Mouse (Mus musculus) hindbrain, postnatal 0 days (tissue): ENCODE results near the gene Zfp423. TPM values are rescaled to one million over a fixed set of nuclear protein-coding genes. Genes with fewer than 3 reads are reported as not detected.
"Not testable (repeated sequence)": the region's sequence is repeated elsewhere in the genome, so short reads cannot be mapped to it uniquely, and the experiment has no call there.

Experiments used
- ATAC-seq: fragments of 200-750 bp; cut with Nextera tagmentation; 2 replicates; pipeline ENCODE4 v1.8.0; 2017; ENCODE audit warnings: mild to moderate bottlenecking, moderate TSS enrichment, moderate library complexity
- DNase-seq: peaks from one replicate; pipeline ENCODE4 v3.0.0-alpha.2; 2015; ENCODE audit warnings: low spot score
- H3K27ac ChIP-seq: fragments of 300-500 bp; sonication (generic); 2 replicates; pipeline ENCODE4 v1.5.1; 2014; ENCODE audit warnings: mild to moderate bottlenecking
- H3K27me3 ChIP-seq: fragments of 300-500 bp; sonication (generic); 2 replicates; pipeline ENCODE4 v1.6.1; 2014; ENCODE audit warnings: low read length, mixed read lengths; ENCODE audit not compliant: insufficient read depth
- H3K36me3 ChIP-seq: fragments of 300-500 bp; sonication (generic); 2 replicates; pipeline ENCODE4 v1.6.1; 2014; ENCODE audit warnings: low read length, mixed read lengths; ENCODE audit not compliant: insufficient read depth
- H3K4me1 ChIP-seq: fragments of 300-500 bp; sonication (generic); 2 replicates; pipeline ENCODE4 v1.6.1; 2014; ENCODE audit warnings: antibody characterized with exemption, low read length, mixed read lengths; ENCODE audit not compliant: insufficient read depth
- H3K4me2 ChIP-seq: fragments of 300-500 bp; sonication (generic); 2 replicates; pipeline ENCODE4 v1.6.1; 2014; ENCODE audit warnings: low read depth, mild to moderate bottlenecking, low read length, moderate library complexity, mixed read lengths
- H3K4me3 ChIP-seq: fragments of 300-500 bp; sonication (generic); 2 replicates; pipeline ENCODE4 v1.5.1; 2014; ENCODE audit warnings: low read length
- H3K9ac ChIP-seq: fragments of 300-500 bp; sonication (generic); replicated peaks from 2 replicates; pipeline ENCODE4 v1.6.1; 2014; ENCODE audit warnings: mild to moderate bottlenecking, low read length, moderate library complexity, mixed read lengths
- H3K9me3 ChIP-seq: fragments of 300-500 bp; sonication (generic); 2 replicates; pipeline ENCODE4 v1.6.1; 2016; ENCODE audit warnings: low read length, mixed read lengths
- CTCF ChIP-seq: IDR thresholded peaks from 2 replicates; pipeline ENCODE4 v1.5.1; 2016; ENCODE audit warnings: antibody characterized with exemption, control low read depth, low read depth
- WGBS: fragments of 180-500 bp; shearing (Covaris S2); extraction: QIAGEN DNeasy Blood & Tissue Kit; methylation state at CpG from one replicate; pipeline ENCODE4 v1.1.7; 2014; 5-methylcytosine and 5-hydroxymethylcytosine counted together
- polyA plus RNA-seq: library from polyadenylated mRNA; unstranded; fragments of >200 nt; fragmentation: Nextera tagmentation; extraction: Ambion mirVana; gene quantifications from 2 replicates; pipeline ENCODE4 v1.2.1, GENCODE M21; 2015
- total RNA-seq: library from RNA; depleted of rRNA; stranded (reverse); fragments of >200 nt; gene quantifications from 2 replicates; pipeline ENCODE4 v1.2.3, GENCODE M21; 2014

The Zfp423 gene
- total and polyA plus RNA-seq, 2 experiments from 2014 or later = 22.2 to 73.6 TPM

DNA sequence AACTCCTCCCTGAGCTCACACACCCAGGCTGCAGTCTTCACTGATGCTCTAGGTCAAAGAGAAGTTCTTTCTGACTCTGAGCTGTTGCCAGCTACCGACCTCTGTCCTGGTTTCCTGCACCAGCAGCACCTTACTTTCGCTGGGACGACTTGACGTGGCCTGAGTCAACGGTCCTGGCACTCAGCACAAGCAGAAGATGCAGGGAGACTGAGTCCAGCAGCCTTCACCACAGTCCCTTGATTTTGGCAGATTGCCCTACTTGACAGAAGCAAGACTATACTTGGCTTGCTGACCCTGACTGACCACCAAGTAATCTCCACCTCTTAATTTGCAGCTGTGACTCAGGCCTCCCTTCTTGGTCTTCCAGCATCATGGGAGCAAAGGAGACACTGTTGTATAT is 110.6 kb downstream of the Zfp423 start:
- H3K9me3 ChIP-seq = no peaks in the 10 kb centered on the region
- TF ChIP-seq CTCF = no peak
- 82% methylated on average over 5 of the region's 5 CpGs for WGBS
- ATAC-seq (no peak), DNase-seq (no peak)
- no peak overlapping the region for H3K9ac ChIP-seq
- H3K4me3 ChIP-seq = no peak overlapping the region
- peaks cover 13% of the 10 kb centered on the region for H3K4me1 ChIP-seq
- H3K27ac ChIP-seq = no peak overlapping the region
- H3K4me2 ChIP-seq = no peak overlapping the region
- no peaks in the 10 kb centered on the region for H3K36me3 ChIP-seq
- no peaks in the 10 kb centered on the region for H3K27me3 ChIP-seq

DNA sequence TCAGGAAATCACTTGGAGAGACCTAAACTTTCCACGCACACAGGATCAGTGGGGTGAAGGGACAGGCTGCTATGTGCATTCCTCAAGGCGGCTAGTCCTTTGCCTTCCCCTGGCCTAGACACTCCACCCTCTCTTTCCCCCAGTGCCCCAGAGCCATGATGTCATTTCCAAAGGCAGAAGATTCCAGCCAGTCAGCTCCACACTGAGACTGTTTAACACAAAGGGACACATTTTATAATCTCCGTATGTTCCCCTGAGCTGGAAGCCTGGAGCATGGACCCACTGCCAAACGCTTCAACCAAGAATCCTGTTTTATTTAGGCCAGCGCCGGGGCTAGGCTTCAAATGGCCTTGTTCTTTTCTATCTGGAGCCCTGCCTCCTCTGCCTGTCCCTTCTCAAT is 111.6 kb downstream of the Zfp423 start:
- no peaks in the 10 kb centered on the region for H3K9me3 ChIP-seq
- no peak overlapping the region for H3K4me3 ChIP-seq
- WGBS = 41% methylated on average over 6 of the region's 6 CpGs
- H3K4me2 ChIP-seq = no peak overlapping the region
- ATAC-seq = peak; percentile 85
- no peak for TF ChIP-seq CTCF
- peak overlapping the region; percentile 2; the same call in 1 of the 2 replicates for H3K27ac ChIP-seq
- H3K36me3 ChIP-seq = no peaks in the 10 kb centered on the region
- no peaks in the 10 kb centered on the region for H3K27me3 ChIP-seq
- peak; percentile 41 for DNase-seq
- 0 out of 2 replicates have a peak overlapping the region, but pooled peaks have one; percentile 4 for H3K9ac ChIP-seq
- peaks cover 13% of the 10 kb centered on the region for H3K4me1 ChIP-seq

DNA sequence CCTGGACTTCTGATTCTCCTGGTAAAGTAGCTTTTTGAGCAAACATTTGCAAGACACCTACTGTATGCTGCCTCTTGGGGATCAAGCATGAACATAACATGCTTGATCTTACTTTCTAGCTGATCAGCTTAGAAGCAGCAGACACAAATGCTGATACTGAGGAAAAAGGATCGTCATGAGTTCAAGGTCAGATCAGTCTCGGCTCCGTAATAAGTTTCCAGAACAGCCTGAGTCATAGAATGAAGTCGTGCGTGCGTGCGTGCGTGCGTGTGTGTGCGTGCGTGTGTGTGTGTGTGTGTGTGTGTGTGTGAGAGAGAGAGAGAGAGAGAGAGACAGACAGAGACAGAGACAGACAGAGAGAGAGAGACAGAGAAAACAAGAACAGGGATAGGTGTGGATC is 117.3 kb downstream of the Zfp423 start:
- H3K27me3 ChIP-seq, H3K4me1 ChIP-seq, H3K27ac ChIP-seq, H3K9me3 ChIP-seq, H3K36me3 ChIP-seq, H3K9ac ChIP-seq, H3K4me2 ChIP-seq, H3K4me3 ChIP-seq, ATAC-seq, DNase-seq: not testable (repeated sequence)
- 83% methylated on average over 11 of the region's 11 CpGs for whole genome bisulfite sequencing

DNA sequence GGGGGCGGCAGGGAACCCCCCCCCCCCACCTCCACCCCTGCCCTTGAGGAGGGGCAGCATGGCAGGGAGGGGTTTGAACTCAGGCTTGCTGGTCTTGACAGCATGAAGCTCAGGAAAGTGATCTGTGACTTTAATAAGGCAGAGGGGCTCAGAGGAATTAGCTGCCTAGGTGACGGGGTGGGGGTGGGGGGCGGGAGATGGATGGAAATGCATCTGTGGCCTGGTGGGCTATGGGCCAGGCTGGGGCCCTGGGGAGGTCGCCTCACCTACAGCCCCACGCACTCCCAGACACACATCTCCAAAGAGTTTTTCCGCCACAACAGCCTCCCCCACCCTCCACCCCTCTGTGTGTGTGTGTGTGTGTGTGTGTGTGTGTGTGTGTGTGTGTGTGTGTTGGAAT is 122.1 kb downstream of the Zfp423 start:
- Histone ChIP-seq H3K27me3 (no peaks in the 10 kb centered on the region), H3K4me2 (peak overlapping the region; percentile 31; the same call in 1 of the 2 replicates), H3K9ac (peak overlapping the region; percentile 14), H3K4me1 (peaks cover 50% of the 10 kb centered on the region), H3K27ac (peak overlapping the region; percentile 55), H3K9me3 (no peaks in the 10 kb centered on the region), H3K36me3 (no peaks in the 10 kb centered on the region), H3K4me3 (no peak overlapping the region)
- no peak for TF ChIP-seq CTCF
- ATAC-seq (no peak; the same call in 1 of the 2 replicates), DNase-seq (no peak)
- 13% methylated on average over 6 of the region's 6 CpGs for WGBS

DNA sequence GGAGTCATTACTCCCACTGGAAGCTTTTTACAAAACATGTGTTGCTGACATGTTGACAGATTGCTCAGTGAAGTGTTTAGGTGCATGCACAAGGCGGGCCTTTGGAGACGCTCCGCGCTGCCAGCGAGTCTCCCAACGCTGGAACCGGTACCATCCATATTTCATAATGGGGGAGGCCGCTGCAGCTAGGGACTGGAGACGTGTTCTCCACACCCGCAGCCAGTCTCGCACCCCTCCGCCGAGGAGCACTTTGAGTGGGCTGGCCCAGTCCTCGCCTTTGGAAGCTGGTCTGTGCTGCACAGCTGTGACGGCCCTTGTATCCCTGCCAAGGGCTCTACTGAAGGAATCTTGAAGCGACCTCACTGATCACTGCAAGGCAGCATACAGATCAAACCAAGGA is 122.5 kb downstream of the Zfp423 start:
- no peak overlapping the region for H3K4me3 ChIP-seq
- no peaks in the 10 kb centered on the region for H3K36me3 ChIP-seq
- ATAC-seq (peak; percentile 95), DNase-seq (peak; percentile 91)
- H3K27ac ChIP-seq = peak overlapping the region; percentile 55
- 8% methylated on average over 16 of the region's 16 CpGs for WGBS
- no peaks in the 10 kb centered on the region for H3K27me3 ChIP-seq
- peak overlapping the region; percentile 31; the same call in 1 of the 2 replicates for H3K4me2 ChIP-seq
- no peak for TF ChIP-seq CTCF
- no peaks in the 10 kb centered on the region for H3K9me3 ChIP-seq
- H3K4me1 ChIP-seq = peaks cover 54% of the 10 kb centered on the region
- peak overlapping the region; percentile 14 for H3K9ac ChIP-seq

DNA sequence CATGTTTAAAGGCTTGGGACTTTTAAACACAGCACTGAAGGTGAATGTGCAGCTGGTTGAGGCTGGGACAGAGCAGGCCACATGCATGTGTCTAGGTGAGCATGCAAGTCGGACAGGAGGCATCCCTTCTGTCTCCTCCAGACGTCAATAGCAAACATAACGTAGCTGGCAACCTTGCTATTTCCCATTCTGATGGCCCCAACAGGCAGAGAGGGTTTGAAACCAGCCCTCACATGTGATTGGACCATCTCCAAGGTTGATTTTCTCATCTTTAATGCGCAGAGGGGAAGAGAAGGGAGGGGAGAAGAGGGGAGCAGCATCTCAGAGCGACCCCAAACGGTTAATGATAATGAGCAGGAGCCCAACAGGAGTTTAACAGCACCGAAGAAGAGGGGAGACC is 123.5 kb downstream of the Zfp423 start:
- WGBS = 11% methylated on average over 7 of the region's 7 CpGs
- H3K27me3 ChIP-seq = no peaks in the 10 kb centered on the region
- H3K9me3 ChIP-seq = no peaks in the 10 kb centered on the region
- DNase-seq = peak; percentile 50
- H3K27ac ChIP-seq = peak overlapping the region; percentile 37; the same call in 1 of the 2 replicates
- H3K4me2 ChIP-seq = no peak overlapping the region
- peaks cover 62% of the 10 kb centered on the region for H3K4me1 ChIP-seq
- ATAC-seq = no peak
- H3K4me3 ChIP-seq = no peak overlapping the region
- H3K36me3 ChIP-seq = no peaks in the 10 kb centered on the region
- H3K9ac ChIP-seq = no peak overlapping the region; the same call in 1 of the 2 replicates
- no peak for TF ChIP-seq CTCF

DNA sequence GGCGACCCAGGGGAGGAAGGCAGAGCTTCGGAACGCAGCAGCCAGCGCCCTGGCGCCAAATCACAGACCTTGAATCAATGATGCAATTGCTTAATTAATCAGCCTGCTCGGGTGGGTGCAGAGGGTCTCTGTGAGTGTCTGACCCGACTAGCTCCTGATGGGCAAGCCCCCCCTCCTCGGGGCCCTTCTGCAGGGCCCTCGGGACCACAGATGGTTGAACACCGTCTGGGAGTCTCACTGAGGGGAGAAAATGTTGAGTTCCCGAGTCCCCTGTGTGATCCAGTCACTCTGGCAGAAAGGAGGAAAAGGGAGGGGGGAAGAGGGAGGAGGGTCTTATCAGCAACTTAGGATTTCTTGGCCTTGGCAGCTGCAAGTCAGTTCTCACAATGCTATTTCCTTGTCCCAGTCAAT is 124.0 kb downstream of the Zfp423 start:
- H3K9me3 ChIP-seq = no peaks in the 10 kb centered on the region
- H3K4me2 ChIP-seq = 0 out of 2 replicates have a peak overlapping the region, but pooled peaks have one; percentile 10
- no peak for ATAC-seq
- no peak for TF ChIP-seq CTCF
- H3K27me3 ChIP-seq = no peaks in the 10 kb centered on the region
- peaks cover 65% of the 10 kb centered on the region for H3K4me1 ChIP-seq
- no peak for DNase-seq
- H3K36me3 ChIP-seq = no peaks in the 10 kb centered on the region
- H3K4me3 ChIP-seq = no peak overlapping the region
- no peak overlapping the region for H3K9ac ChIP-seq
- peak overlapping the region; percentile 37 for H3K27ac ChIP-seq
- WGBS = 3% methylated on average over 11 of the region's 11 CpGs
